Mouse (Mus musculus) spleen, adult 2 months (tissue): Measurements from ENCODE around the gene Zfp513.

ENCODE experiments used
- CTCF ChIP-seq: fragments of 200-500 bp; IDR thresholded peaks from 2 replicates; pipeline ENCODE4 v1.5.1; 2011; ENCODE audit warnings: mild to moderate bottlenecking, inconsistent platforms; ENCODE audit not compliant: insufficient read depth, insufficient read length, insufficient replicate concordance; ENCODE audit errors: extremely low read depth
- POLR2A ChIP-seq: fragments of 200-500 bp; IDR thresholded peaks from 2 replicates; pipeline ENCODE4 v1.6.1; 2011; ENCODE audit warnings: low read depth, low read length, inconsistent platforms

DNA sequence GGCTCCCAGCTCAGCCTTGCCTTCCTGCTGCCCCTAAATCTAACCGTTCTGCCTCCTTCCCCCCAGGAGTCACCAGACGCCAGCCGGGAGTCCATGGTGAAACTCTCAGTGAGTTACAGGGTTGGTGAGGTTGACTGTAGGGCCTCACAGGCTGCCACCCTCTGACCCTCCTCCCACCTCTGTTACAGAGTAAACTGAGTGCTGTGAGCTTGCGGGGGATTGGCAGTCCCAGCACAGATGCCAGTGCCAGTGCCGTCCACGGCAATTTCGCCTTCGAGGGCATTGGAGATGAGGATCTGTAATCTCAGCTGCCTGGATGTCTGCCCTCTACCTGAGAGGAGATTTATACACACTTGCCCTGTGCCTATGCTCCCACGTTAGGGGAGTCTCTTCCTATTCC lies 3.9 kb downstream of the Zfp513 start:
- TF ChIP-seq POLR2A (no peak), CTCF (no peak)
